Mouse (Mus musculus) neutrophil, adult 59 days (primary cell): ENCODE measurements around the gene Exosc8. TPM values are rescaled to one million over a fixed set of nuclear protein-coding genes. Genes with fewer than 3 reads are reported as not detected.

Experiments
- total RNA-seq, 2 experiments: library from RNA; stranded (reverse); gene quantifications; 1 replicate in 1 of 2; 2 replicates in 1 of 2; pipeline ENCODE4 v1.2.4; 2023

Exosc8 gene
- total RNA-seq, result 10 to 100 TPM; 42.4 to 53.5 TPM

DNA sequence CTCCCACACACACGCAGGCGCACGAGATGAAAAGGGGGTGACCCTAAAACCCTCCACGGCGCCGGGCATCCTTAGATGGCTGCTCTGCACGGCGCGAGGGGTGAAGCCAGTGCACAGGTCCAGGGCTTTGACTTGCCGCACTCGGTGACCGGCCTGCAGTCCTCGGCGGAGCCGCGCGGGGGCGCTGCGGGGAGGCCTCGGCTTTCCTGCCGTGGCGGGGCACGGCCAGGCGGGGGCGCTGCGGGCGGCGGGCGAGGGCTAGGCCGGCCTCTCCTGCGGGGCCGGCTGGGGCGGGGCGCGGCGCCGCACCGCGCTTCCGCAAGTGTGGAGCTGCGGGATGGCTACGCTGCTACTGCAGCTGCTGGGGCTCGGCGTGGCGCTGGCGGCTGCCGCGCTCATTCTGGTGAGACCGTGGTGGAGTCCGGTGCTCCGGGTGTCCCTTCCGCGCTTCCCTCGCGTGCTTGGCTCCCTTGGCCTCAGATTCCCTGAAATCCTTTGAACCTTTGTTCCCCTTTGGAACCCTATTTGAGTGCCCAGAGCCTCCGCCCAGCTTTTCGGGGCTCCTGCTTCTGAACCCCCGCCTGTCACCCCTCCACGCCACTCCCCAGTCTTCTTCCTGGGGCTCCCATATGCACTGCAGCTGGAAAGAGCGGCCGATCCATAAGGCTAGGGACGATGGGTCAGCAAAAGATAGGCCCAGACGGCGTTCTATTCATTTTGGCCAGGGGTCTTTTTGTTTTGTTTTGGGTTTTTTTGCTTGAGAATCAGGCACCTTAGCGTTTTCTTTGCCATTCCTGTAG lies at the start of gene Exosc8, which contains the start of gene Alg5:
Exosc8 (minus strand) TSS at position 147 of the 800 bp plus-strand sequence.
Alg5 (plus strand) TSS at position 293 of the 800 bp plus-strand sequence.

DNA sequence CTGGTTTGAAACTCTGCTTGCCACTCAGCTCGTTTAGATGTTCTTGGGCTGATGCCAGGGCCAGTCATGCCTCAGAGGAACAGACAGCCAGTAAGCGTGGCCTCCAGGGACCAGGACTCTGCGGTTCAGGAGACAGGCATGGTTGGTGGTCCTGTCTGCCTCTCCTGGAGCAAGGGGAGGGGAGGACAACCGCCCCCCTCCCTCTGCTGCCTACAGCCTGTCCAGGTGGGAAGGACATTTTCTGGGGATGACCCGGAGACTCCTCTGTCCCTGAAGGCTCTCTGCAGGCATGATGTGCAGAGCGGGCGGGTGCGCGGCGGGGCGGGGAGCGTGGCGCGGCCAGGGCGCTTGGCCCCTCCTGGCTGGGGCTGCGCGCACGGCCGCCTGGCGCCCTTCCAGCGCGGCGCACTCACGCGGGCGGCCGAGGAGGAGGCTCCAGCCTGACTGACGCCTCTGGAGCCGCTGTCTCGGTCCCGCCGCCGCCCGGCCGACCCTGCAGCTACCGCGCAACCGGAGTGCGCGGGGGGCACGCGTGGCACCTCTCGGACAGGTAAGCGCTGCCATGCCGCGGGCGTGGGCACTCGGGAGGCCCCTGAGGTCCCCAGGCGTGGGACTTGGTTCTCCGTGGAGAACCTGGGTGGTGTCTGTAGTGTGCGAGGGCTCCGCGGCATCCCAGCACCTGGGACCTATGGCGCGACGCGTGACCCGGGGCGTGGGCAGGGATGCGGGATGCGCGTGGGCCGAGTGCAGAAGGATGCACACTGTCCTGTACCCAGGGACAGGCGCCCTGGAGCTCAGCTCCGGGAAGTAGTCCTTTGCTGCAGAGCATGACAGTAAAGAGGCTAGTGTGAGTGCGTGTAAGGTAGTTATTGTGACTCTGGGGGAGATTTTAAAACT lies 20.2 kb upstream of the Exosc8 start, which contains the start of gene Smad9:
Smad9 (plus strand) TSS at position 438 of the 897 bp plus-strand sequence.

DNA sequence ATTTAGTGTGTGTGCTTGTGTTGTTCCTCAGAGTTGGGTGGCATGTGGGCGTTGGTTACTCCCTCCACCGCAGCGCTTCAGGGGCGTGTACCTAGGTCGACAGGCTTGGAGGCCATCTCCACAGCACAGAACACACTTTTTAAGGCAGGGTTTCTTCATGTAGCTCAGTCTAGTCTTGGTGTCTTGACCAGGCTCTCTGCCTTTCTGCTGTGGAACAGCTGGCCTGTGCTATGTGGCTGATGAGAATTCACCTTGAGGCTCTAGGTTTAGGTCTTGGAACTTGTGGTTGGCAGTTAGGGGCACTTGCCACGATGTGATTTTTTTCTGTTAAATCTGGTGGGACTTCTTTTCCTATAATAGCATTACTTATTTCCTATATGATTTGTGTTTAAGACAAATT lies 20.9 kb downstream of the Exosc8 start, which contains the start of gene Gm21958:
Gm21958 (minus strand) TSS at position 101 of the 400 bp plus-strand sequence.

DNA sequence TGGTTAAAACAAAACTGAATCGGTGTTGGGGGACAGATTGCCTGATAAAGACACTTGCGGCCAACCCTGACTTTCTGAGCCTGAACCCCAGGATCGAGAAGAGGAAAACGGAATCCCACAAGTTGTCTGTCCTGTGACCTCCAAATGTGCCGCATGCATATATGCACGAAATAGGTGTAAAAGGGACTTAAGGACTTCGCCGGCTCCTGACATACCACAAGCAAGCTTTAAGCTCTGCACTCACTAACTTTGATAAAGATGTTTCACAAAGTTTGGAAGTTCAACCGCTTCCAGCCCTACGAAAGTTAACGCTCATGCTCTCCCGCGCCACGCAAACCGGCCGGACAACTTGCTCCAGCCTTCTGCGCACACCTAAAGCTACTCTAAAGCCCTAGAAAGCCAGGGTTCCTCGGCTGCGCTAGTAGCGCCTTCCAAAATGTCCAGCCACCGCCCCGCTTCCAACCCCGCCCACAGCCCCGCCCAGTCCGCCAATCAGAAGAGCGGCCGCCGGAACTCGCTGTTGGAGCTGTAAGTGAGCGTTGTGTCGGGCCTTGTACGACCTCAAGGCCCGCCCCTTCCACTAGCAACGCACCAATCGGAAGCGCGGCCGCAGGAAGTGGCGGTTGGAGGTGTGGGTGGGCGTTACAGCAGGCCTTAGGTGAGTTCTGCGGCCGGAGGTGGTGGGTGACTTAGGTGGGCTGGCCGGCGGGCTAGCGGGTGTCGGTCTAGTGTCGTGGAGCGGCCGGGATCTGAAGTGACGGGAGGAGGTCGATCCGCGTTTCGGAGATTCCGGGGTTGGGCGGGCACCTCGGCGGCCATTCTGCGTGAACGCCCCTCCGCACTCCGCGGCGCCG lies 42.8 kb downstream of the Exosc8 start, which contains the start of gene Supt20:
Supt20 (plus strand) TSS at position 606 of the 854 bp plus-strand sequence.

Other genes starting within 250 kb of the Exosc8 start
- 100 to 1,000 TPM in 1 of 2 experiments, 10 to 100 TPM in 1; 97.2 to 105 TPM for gene Supt20, start 42.6 kb downstream of the Exosc8 start, total RNA-seq
- not detected for gene Gm21958, start 21.0 kb downstream of the Exosc8 start, total RNA-seq
- gene Alg5, start 146 bp upstream of the Exosc8 start, total RNA-seq, result 10 to 100 TPM; 11.5 to 13.0 TPM
- gene Smad9, start 20.2 kb upstream of the Exosc8 start, total RNA-seq, result not detected
- 10 to 100 TPM; 21.5 to 28.3 TPM for gene Rfxap, start 72.4 kb upstream of the Exosc8 start, total RNA-seq
- not detected for gene Sertm1, start 180.5 kb upstream of the Exosc8 start, total RNA-seq